Comparison of ENCODE assay signal across 9 mouse cellular contexts in genomic region chr3:88436395-88437201, GRCm38 (mm10). TPM values are rescaled to one million over a fixed set of nuclear protein-coding genes. Genes with fewer than 3 reads are reported as not detected.
DNase-seq lines count a peak whose midpoint lies in the region; ATAC-seq and TF ChIP-seq lines count a peak whose summit lies in the region.
"Had no signal": no experiment of that assay in that cellular context is flagged by ENCODE, and none has a peak within 500 bp of the region (broad histone marks: within the 10 kb centered on the region; RNA-seq: fewer than 3 reads in every experiment).

No protein-coding gene starts in this region.

- peak; percentile 90 for ATAC-seq in forebrain, embryonic 14.5 days

- intact Hi-C loops in left cerebral cortex, postnatal 4 days (cut with DNase I) = no loop called here

- peaks cover 20% of the 10 kb centered on the region for H3K36me3 ChIP-seq in forebrain, embryonic 14.5 days (ENCODE audit: control insufficient read depth, insufficient read depth, low read length)
- peaks cover 8% of the 10 kb centered on the region; the same call in 1 of the 2 replicates for H3K36me3 ChIP-seq in hindbrain, embryonic 10.5 days
- peaks cover 5% of the 10 kb centered on the region for H3K36me3 ChIP-seq in midbrain, embryonic 10.5 days

- no peak overlapping the region for H3K4me3 ChIP-seq in lung, adult 2 months (replicated peaks; ENCODE audit: extremely low read depth, low read depth, low read length)
- peak overlapping the region; percentile 22 for H3K4me3 ChIP-seq in forebrain, embryonic 14.5 days (ENCODE audit: low read depth, low read length)
- peak overlapping the region; percentile 47 for H3K4me3 ChIP-seq in hindbrain, embryonic 10.5 days
- H3K4me3 ChIP-seq in midbrain, embryonic 10.5 days = peak overlapping the region; percentile 50

- H3K27ac ChIP-seq in forebrain, embryonic 14.5 days (ENCODE audit: low read depth, low read length) = no peak overlapping the region
- H3K27ac ChIP-seq in hindbrain, embryonic 10.5 days = peak overlapping the region; percentile 85
- peak overlapping the region; percentile 76 for H3K27ac ChIP-seq in midbrain, embryonic 10.5 days (replicated peaks)

- no peaks in the 10 kb centered on the region for H3K9me3 ChIP-seq in forebrain, embryonic 14.5 days (replicated peaks; ENCODE audit: control insufficient read depth, low read length)
- H3K9me3 ChIP-seq in hindbrain, embryonic 10.5 days = no peaks in the 10 kb centered on the region
- no peaks in the 10 kb centered on the region for H3K9me3 ChIP-seq in midbrain, embryonic 10.5 days (replicated peaks)

- no peak for TF ChIP-seq POLR2A in lung, adult 2 months (IDR thresholded peaks at IDR 0.05; ENCODE audit: borderline replicate concordance, extremely low read depth, low read depth, low read length)

- WGBS in lung, adult 2 months = 20% methylated on average over 29 of the region's 29 CpGs
- 10% methylated on average over 29 of the region's 29 CpGs for WGBS in forebrain, embryonic 14.5 days
- 10% methylated on average over 29 of the region's 29 CpGs for WGBS in hindbrain, embryonic 10.5 days
- 10% methylated on average over 29 of the region's 29 CpGs for WGBS in midbrain, embryonic 10.5 days

- H3K4me2 ChIP-seq in forebrain, embryonic 14.5 days (ENCODE audit: low read length) = peak overlapping the region; percentile 48

- peak; percentile 42 for DNase-seq in lung, adult 2 months
- DNase-seq in lung, postnatal 25 days (ENCODE audit: low spot score) = no peak
- peak; percentile 77 for DNase-seq in cerebellum, adult 8-10 months
- peak; percentile 64 for DNase-seq in forebrain, embryonic 14.5 days (ENCODE audit: low spot score)
- DNase-seq in hindbrain, embryonic 10.5 days (ENCODE audit: low spot score) = peak; percentile 82
- peak; percentile 69 for DNase-seq in left cerebral cortex, postnatal 4 days
- DNase-seq in midbrain, embryonic 10.5 days (ENCODE audit: low spot score) = peak; percentile 83
- DNase-seq in testis, postnatal 14 days (ENCODE audit: low spot score) = peak; percentile 57

- no peaks in the 10 kb centered on the region for H3K27me3 ChIP-seq in forebrain, embryonic 14.5 days (replicated peaks; ENCODE audit: control insufficient read depth, insufficient read depth, low read length)
- peaks cover 38% of the 10 kb centered on the region for H3K27me3 ChIP-seq in hindbrain, embryonic 10.5 days (ENCODE audit: insufficient read depth, poor library complexity, severe bottlenecking)
- H3K27me3 ChIP-seq in midbrain, embryonic 10.5 days (ENCODE audit: low read depth, poor library complexity, severe bottlenecking) = peaks cover 25% of the 10 kb centered on the region
- H3K27me3 ChIP-seq: CH12.LX had no signal

- 0 out of 2 replicates have a peak, but pooled peaks have one; percentile 19 for TF ChIP-seq CTCF in lung, adult 2 months (IDR thresholded peaks at IDR 0.05; ENCODE audit: insufficient read depth, low read length)

- peaks cover 4% of the 10 kb centered on the region for H3K4me1 ChIP-seq in lung, adult 2 months (ENCODE audit: control insufficient read depth, insufficient read depth, low read length)
- no peaks in the 10 kb centered on the region; the same call in 1 of the 2 replicates for H3K4me1 ChIP-seq in forebrain, embryonic 14.5 days (ENCODE audit: control insufficient read depth, insufficient read depth, low read length)
- peaks cover 55% of the 10 kb centered on the region for H3K4me1 ChIP-seq in hindbrain, embryonic 10.5 days (replicated peaks)
- peaks cover 42% of the 10 kb centered on the region for H3K4me1 ChIP-seq in midbrain, embryonic 10.5 days

- peak overlapping the region; percentile 44; the same call in 1 of the 2 replicates for H3K9ac ChIP-seq in forebrain, embryonic 14.5 days (ENCODE audit: low read length)

RNA-seq across cellular contexts. Expression of gene Slc25a44, which starts 11.7 kb away (rescaled TPM):
- 18.3 and 25.4 TPM in 2 replicates for polyA plus RNA-seq in lung, adult 2 months (2012; rRNA removed)
- polyA plus RNA-seq in forebrain, embryonic 14.5 days (2014; fragmentation: Nextera tagmentation; extraction: Ambion mirVana) = 30.8 and 36.1 TPM in 2 replicates
- 19.2 and 20.3 TPM in 2 replicates for polyA plus RNA-seq in hindbrain, embryonic 10.5 days (2016; fragmentation: Nextera tagmentation; extraction: Ambion mirVana)
- 10 to 100 TPM; 43.7 to 47.7 TPM for total RNA-seq in left cerebral cortex, postnatal 4 days (2021)
- 18.7 and 20.0 TPM in 2 replicates for polyA plus RNA-seq in midbrain, embryonic 10.5 days (2016; fragmentation: Nextera tagmentation; extraction: Ambion mirVana)

RNA-seq across cellular contexts. Expression of gene Sema4a, which starts 24.4 kb away (rescaled TPM):
- polyA plus RNA-seq in lung, adult 2 months (2012; rRNA removed) = 52.3 and 58.3 TPM in 2 replicates
- 12.2 and 15.2 TPM in 2 replicates for polyA plus RNA-seq in forebrain, embryonic 14.5 days (2014; fragmentation: Nextera tagmentation; extraction: Ambion mirVana)
- 3.8 and 8.6 TPM in 2 replicates for polyA plus RNA-seq in hindbrain, embryonic 10.5 days (2016; fragmentation: Nextera tagmentation; extraction: Ambion mirVana)
- total RNA-seq in left cerebral cortex, postnatal 4 days (2021) = 10 to 100 TPM; 58.1 to 58.4 TPM
- 4.9 and 10.5 TPM in 2 replicates for polyA plus RNA-seq in midbrain, embryonic 10.5 days (2016; fragmentation: Nextera tagmentation; extraction: Ambion mirVana)

RNA-seq across cellular contexts. Expression of gene Pmf1, which starts 26.5 kb away (rescaled TPM):
- polyA plus RNA-seq in lung, adult 2 months (2012; rRNA removed) = 23.4 and 27.0 TPM in 2 replicates
- polyA plus RNA-seq in forebrain, embryonic 14.5 days (2014; fragmentation: Nextera tagmentation; extraction: Ambion mirVana) = 63.2 and 70.6 TPM in 2 replicates
- 157 and 167 TPM in 2 replicates for polyA plus RNA-seq in hindbrain, embryonic 10.5 days (2016; fragmentation: Nextera tagmentation; extraction: Ambion mirVana)
- total RNA-seq in left cerebral cortex, postnatal 4 days (2021) = 10 to 100 TPM; 15.7 to 16.0 TPM
- polyA plus RNA-seq in midbrain, embryonic 10.5 days (2016; fragmentation: Nextera tagmentation; extraction: Ambion mirVana) = 162 and 174 TPM in 2 replicates

RNA-seq across cellular contexts. Expression of gene Bglap, which starts 52.3 kb away (rescaled TPM):
- not detected in 2 replicates for polyA plus RNA-seq in lung, adult 2 months (2012; rRNA removed)
- polyA plus RNA-seq in forebrain, embryonic 14.5 days (2014; fragmentation: Nextera tagmentation; extraction: Ambion mirVana) = not detected in 2 replicates
- not detected in 2 replicates for polyA plus RNA-seq in hindbrain, embryonic 10.5 days (2016; fragmentation: Nextera tagmentation; extraction: Ambion mirVana)
- total RNA-seq in left cerebral cortex, postnatal 4 days (2021) = not detected
- polyA plus RNA-seq in midbrain, embryonic 10.5 days (2016; fragmentation: Nextera tagmentation; extraction: Ambion mirVana) = not detected in 2 replicates
- total RNA-seq: CH12.LX had no signal

RNA-seq across cellular contexts. Expression of gene Bglap2, which starts 58.1 kb away (rescaled TPM):
- 23.0 TPM in 1 of 2 replicates, not detected in the other for polyA plus RNA-seq in lung, adult 2 months (2012; rRNA removed)
- not detected in 2 replicates for polyA plus RNA-seq in forebrain, embryonic 14.5 days (2014; fragmentation: Nextera tagmentation; extraction: Ambion mirVana)
- polyA plus RNA-seq in hindbrain, embryonic 10.5 days (2016; fragmentation: Nextera tagmentation; extraction: Ambion mirVana) = not detected in 2 replicates
- total RNA-seq in left cerebral cortex, postnatal 4 days (2021) = not detected
- not detected in 2 replicates for polyA plus RNA-seq in midbrain, embryonic 10.5 days (2016; fragmentation: Nextera tagmentation; extraction: Ambion mirVana)
- total RNA-seq: CH12.LX had no signal
